Mouse (Mus musculus) adrenal gland, postnatal 25 days (tissue): ENCODE results near the gene Ldb1. TPM values are rescaled to one million over a fixed set of nuclear protein-coding genes. Genes with fewer than 3 reads are reported as not detected.

ENCODE experiments used
- DNase-seq: peaks from one replicate; pipeline ENCODE4 v3.0.0; 2021; ENCODE audit warnings: mixed read lengths
- long read RNA-seq: library from polyadenylated mRNA; stranded (forward); transcript quantifications from one replicate; pipeline ENCODE4 v2.0.0, GENCODE M21; 2021
- total RNA-seq: library from RNA; stranded (reverse); gene quantifications from 2 replicates; pipeline ENCODE4 v1.2.3, GENCODE M21; 2021

The Ldb1 gene
- 76.2 and 94.9 TPM in 2 replicates for total RNA-seq
- long read RNA-seq, transcript Ldb1-207 (11 exons, 3,133 nt) = major isoform, 18 of 59 reads
- long read RNA-seq, transcript Ldb1-206 (11 exons, 2,108 nt) = minor isoform, 6 of 59 reads
- long read RNA-seq, partial matches to known transcripts = 24 of 59 reads
- long read RNA-seq, other reads (novel, unspliced or antisense) = 9 of 59 reads

DNA sequence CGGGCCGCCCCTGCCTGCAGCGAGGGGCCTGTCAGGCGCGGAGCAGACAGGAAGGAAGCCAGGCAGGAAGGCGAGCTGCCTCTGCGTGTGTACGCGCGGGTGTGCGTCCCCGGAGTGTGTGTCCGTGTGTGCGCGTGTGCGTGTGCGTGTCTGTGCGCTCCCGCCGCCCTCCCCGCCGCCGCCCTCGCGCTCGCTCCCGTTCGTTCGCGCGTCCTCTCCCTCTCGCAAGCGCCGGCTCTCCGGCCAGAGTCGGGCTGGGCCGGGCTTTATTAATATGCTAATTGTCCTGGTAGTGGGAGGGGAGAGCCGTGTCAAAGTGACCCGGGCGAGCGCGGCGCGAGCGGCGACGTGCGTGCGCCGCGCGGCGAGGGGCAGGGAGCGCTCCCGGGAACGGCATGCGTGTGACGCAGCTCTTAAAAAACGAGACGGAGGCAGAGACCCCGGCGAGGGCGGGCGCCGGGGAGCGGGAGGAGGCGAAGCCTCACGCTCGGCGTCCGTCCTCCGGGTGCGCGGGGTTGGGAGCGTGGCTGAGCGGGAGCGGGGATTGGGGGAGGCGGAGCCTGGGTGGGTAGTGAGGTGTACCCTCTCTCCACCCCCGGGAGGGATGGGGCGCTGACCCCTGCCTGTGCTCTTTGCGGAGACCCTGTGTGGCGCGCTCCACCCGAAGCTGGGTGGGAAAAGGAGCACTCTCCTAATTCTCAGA, at the start of gene Ldb1:
Ldb1 (minus strand) TSS at position 222 of the 703 bp plus-strand sequence.
- peak; percentile 87 for DNase-seq

DNA sequence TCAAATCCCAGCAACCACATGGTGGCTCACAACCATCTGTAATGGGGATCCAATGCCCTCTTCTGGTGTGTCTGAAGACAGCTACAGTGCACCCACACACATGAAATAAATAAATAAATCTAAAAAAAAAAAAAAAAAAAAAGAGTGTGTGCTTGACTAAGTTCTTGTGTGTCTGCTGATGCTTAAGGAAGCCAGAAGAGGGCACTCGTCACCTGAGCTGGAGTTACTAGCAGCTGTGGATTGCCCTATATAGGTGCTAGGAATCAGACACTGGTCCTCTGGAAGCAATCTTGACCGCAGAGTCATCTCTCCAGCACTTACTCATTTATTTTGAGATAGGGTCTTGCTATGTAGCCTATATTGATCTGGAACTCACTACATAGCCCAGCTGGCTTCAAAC, 49.1 kb upstream of the Ldb1 start:
- no peak for DNase-seq

DNA sequence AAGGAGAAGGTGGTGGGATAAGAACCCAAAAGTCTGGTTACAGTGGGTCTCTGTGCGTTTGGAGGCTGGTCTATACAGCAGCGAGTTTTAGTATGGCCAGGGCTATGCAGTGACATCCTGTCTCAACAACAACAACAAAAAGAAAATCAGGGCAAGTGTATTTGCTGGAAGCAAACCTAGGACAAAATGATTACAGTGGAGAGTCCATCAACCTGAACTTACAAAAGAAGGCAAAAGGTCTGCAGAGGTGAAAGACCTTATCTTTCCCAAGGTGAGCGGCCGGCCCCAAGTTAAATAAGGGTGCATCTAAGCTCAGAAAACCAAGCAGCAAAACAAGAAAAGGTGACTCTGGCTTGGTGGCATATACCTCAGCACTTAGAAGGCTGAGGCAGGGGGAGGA, 46.6 kb upstream of the Ldb1 start:
- DNase-seq = no peak

DNA sequence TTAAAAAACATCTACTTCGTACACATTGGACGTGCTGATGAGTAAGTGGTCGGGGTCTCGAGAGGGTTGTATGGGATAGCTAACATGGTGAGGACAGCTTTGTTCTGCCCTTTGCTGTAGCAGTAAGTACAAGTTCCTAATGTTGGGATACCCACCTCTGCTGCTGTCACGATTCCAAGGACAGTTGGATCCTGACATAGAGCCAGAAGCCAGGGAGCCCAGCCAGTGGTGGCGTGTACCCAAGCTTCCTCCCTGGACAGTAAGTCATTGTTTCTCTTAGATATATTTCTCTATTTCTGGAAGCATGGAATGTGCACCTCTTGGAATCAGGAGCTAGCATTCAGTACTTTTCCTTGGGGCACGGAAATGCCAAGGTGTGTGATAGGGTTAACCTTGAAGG, 42.9 kb upstream of the Ldb1 start:
- DNase-seq = peak; percentile 50

DNA sequence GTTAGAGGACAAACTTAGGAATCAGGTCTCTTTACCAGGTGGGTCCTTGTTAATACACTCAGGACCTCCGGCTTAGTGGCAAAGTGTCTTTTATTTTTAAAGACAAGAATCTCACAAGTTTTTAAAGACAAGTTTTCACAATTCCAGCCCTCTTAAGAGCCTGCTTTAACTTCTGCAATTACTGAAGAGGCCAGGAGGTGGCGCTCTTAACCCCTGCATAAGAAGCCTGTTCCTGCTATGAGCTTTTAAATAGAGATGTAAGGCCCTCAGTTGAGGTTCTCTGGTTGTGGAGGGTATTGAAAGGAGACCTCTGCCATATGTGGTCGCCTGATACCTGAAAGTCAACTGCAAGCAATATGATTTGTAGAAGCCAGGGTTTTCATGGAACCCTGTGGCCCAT, 41.3 kb upstream of the Ldb1 start:
- peak; percentile 49 for DNase-seq

DNA sequence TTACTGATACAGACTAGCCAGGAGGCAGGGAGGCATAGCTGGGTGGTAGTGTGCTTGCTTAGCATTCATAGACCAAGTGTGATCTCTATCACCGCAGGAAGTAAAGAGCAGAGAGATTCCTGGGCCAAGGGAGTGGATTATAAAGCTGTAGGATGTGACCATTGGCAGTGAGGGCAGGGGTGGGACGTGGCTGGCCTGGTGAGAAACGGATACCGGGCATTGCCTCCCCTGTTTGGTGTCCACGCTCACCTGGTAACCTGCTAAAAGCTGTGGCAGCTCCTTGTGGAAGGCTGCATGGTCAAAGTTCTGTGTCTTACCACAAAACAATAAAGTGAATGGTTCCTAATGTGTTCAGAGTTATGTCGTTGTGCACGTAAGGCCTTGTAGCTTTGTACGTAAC, 40.2 kb upstream of the Ldb1 start:
- no peak for DNase-seq

DNA sequence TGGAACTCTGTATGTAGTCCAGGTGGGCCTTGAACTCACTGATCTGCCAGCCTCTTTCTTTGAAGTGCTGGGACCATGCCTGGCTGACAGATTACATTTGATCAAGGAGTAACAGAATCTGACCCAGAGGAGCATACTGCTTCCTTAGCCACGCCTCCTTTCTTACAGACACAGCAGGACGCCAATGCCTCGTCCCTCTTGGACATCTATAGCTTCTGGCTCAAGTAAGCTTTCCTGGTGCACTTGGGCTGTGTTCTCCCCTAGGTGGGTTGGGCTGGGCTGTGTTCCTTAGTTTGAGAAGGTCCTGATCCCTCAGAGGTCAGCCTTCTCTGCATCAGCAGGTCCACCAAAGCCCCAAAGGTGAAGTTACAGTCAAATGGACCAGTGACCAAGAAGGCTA, 33.5 kb upstream of the Ldb1 start:
- DNase-seq = no peak

DNA sequence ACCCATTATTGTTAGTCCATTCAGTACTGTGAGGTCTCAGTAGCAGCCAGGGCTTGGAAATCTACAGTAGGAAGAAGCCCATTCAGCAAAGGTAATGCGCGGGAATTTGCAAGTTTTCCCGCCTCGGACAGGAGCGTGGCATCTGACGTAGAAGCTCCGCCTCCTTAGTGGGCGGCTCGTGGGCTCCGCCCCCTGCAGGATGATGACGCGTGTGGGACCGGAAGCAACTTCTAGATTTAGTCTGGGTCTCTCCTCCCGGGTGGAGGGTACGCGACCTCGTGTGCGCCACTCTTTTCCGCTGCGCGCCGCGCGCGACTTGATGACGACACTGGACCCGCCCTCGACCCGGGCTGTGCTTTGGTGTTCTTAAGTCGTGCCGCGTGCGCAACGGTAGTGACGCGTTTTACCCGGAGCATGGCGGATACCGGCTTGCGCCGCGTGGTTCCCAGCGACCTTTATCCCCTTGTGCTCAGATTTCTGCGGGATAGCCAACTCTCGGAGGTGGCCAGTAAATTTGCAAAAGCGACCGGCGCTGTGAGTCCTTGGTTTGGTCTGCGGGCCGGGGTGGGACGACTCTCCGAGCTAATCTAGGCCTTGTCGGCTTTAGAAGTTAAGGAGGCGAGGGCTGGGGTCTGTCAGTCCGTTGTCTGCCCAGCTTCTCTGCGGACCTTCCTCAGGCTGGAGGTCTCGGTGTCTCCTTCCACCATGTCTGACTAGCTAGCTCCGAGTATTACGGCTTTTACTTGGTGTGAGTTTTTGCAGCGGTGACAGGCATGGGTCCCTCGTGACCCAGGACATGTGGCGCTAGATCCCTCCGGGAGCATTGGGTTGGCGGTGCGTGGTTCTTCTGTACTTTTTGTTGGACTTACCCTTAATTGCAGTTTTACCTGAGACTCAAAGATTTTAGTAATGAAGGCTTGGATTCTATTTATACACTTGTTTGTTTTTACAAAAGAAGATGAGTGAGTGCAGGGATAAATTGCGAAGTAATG, 30.9 kb upstream of the Ldb1 start, which contains the start of gene Nolc1:
Nolc1 (plus strand) TSS at position 248 of the 992 bp plus-strand sequence.
- peak; percentile 99 for DNase-seq

DNA sequence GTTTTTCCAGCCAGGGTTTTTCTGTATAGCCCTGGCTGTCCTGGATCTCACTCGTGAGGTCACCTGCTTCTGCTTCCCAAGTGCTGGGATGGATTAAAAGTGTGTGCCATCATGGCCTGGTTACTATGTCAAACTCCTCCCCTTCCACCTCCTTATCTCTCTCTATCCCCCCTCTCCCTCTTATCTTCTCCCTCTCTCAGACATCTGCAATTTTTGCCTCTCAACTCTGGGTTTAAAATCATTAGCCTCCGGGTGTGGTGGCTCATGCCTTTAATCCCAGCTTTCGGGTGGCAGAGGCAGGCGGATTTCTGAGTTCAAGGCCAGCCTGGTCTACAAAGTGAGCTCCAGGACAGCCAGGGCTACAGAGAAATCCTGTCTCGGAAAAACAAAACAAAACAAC, 29.3 kb upstream of the Ldb1 start:
- no peak for DNase-seq

DNA sequence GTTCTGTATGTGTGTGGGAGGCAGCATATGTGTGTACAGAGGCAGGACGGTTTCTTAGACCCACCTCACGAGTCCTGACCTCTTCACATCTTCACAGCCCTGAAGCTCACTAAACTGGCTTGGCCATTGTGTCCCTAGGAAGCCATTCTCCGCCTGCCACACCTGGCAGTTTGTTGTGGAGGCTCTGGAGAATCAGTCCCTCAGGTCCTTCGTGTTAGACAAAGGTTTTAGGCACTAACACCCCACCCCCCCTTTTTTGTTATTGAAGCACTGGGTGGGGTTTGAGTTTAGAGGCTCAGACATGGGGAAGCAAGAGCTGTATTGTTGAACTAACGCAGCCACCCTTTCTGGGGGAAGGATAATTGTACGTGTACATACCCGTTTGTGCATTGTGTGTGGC, 28.3 kb upstream of the Ldb1 start:
- no peak for DNase-seq

DNA sequence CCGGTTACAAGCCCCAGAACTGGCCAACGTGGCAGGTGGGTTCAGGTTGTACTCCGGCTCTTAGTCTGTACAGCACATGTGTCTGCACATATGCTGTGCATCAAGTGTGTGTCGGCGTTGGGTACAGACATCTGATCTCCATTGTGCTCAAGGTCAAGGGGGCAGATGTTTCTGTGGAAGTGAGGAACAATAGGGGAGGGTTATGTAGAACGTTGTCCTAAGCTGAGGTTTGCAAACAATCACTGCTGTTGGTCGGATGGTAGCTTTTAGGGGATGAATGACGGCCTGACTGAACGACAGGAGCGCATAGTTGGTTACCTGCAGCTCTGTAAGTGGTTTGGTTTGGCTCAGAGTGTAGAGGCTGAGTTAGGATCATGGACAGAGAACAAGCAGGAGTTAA, 23.0 kb upstream of the Ldb1 start:
- no peak for DNase-seq

DNA sequence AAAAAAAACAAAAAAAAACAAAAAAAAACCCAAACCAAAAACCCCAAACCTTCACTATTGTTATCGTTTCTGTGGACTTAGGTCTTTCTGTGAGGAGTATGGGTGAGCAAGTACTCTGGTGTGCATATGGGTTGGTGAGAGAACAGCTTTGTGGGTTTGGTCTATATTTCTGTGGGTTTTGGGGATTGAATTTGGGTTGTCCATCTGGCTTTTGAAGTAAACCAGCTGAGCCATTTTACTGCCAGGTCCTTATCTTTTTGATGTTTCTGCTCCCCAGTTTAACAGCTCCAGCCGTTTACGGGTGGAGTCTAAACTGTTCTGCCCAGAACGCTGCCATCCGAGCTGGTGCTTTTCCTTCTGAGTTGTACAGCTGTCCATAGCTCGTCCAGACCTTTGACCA, 15.8 kb upstream of the Ldb1 start:
- DNase-seq = no peak

DNA sequence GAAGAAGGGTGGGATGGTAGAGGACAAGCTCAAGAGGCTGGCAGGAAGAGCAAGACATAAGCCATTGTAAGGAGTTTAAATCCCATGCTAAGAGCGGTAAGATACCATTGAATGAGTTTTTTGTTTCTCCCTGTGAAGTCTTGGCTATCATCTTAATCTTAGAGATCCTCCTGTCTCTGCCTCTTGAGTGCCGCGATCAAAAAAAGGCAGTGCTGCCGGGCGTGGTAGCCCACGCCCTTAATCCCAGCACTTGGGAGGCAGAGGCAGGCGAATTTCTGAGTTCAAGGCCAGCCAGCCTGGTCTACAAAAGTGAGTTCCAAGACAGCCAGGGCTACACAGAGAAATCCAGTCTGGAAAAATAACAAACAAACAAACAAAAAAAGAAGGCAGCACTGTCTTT, 13.5 kb upstream of the Ldb1 start:
- no peak for DNase-seq

DNA sequence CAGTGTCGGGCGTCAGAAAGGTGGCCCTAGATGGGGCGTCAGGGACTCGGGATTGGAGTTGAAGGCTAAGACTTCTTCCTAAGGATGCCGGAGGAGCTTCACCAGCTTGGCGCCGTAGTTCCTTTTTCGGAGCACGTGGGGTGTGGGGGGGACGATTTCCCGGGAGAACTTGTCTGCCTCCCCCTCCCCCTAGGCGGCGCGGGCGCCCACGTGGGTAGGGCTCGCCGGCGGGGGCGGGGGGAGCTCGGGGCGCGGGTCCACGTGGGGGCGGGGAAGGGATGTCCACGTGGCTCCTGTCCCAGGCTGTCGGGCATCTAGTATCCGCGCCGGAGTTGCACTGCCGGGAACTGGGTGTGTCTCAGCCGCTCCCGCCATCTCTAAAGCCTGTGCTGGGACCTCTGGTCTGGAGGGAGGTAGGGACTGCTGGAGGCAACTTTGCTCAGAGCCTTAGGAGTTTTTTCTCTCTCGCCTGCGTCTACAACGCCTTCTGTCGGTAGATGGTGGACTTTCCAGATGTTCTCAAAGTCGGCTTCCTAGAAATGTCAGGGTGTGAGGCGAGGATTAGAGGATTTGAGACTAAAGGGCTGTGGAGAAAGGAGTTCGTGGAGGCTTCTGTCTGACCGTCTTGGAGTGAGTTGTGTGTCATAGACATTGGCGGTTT, 12.1 kb upstream of the Ldb1 start:
- peak; percentile 84 for DNase-seq

DNA sequence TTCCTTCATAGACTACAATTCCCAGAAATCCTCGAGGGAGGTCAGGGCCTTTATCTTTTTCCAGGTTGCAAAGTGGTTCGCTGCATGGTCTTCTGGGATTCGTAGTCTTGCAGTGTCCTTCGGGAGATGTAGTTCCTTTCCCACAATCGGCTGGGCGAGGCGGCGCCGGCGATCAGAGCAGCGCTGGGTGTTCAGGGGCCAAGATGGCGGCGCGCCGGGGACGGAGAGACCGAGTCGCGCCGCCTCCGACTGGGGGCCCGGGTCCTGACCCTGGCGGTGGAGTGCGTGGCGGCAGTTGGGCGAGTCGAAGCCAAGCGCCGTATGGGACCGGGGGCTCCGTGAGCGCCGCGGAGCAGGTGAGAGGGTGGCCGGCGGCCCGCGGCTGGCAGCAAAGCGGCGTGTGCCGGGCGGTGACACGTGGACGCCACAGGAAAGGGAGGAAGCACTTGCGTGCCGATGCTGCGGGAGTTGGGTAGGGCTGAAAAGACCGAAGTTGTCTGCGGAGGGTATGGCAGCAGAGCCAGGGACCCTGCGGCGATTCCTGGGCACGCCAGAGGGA, 11.5 kb upstream of the Ldb1 start:
- DNase-seq = peak; percentile 89

DNA sequence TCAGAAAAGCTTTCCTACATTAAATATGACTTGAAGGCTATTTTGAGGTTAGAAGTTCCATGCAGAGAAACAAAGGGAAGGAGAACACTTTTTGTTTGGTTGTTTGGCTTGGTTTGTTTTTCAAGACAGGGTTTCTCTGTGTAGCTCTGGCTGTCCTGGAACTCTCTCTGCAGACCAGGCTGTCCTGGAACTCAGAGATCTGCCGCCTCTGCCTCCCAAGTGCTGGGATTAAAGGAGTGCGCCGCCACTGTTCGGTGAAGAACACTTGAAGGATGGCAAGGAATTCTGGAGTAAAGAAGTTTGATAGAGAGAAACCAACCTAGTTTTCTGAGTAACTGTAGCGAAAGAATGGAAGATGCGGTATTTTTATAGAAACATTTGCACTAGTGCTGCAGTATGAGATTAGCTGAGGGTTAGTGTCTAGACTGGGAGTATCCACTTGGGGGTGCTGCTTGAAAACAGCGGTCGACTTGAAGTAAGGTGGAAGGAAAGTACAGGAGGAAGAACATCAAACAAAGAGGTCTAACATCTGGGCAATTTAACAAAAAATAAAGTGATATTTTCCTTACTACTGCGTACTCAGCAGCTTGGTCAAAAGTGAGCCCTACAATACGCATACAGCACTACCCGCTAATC, 10.9 kb upstream of the Ldb1 start:
- DNase-seq = no peak

DNA sequence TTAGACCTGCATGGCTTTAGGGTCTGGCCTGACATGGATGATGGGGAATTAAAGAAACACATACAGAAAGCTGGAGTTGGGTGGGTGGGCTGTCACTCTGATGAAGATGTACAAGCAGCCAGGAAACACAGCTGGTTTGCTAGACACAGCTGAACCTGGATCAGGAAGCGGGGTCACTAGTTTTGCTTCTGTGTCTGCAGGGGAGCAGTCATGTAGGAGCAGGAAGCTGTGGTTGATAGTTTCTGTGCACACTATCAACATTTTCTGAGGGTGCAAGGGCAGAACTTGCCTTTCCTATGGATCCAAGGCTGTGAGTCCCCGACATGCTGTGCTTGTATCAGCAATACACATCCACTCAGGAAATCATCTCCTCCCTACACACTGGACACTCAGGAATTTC, 5.4 kb upstream of the Ldb1 start:
- no peak for DNase-seq

DNA sequence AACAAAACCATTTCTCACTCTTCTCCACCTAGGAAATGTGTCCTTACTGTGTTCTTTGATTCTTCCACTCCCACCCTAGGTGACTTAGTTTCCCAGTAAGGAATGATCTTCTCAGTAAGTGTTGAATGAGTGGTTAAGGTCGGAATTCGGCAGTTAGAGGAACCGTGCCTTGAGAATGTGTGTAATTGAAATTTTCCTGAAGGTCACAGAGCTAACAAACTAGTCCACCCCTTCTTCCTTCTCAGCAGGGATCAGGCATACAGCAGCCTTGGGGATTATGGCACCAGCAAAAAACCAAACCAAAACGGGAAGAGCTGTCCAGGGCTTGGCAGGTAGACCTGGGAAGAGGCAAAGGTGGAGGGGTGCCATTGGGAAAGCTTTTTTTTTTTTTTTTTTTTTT, 4.1 kb upstream of the Ldb1 start:
- DNase-seq = no peak

DNA sequence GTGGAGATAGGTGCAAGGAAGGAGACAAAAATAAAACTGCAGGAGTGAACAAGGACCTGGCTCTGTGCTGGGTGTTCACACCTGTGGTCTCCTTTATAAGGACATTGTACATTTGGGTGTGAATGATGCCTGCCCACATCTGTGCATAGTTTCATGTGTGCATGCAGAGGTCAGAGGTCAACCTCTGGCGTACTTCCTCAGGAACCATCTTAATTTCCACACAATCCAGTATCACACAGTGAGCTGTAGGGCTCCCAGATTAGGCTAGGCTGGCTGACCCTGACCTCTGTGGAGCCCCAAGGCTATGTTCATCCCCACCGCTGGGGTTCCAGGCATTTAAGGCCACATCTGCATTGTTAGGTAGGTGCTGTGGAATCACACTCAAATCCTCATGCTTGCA, 2.4 kb upstream of the Ldb1 start:
- no peak for DNase-seq

DNA sequence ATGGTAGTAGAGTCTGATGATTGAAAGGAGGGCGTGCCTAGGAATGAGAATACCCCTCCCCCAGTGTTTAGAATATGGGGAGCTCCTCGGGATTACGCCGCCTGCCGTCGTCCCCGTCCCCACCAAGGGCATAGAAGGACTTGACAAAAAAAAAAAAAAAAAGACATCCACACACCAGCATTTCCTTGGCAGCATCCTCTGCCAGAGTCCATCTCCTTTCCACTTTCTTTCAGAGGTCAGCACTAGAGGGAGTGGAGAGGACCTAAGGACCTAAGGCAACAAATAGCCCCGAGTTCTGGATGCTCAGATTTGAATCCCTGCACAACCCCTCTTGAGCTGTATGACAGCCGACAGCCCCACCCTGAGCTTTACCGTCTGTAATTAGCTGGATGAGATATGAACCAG, 1.6 kb upstream of the Ldb1 start:
- DNase-seq = no peak

DNA sequence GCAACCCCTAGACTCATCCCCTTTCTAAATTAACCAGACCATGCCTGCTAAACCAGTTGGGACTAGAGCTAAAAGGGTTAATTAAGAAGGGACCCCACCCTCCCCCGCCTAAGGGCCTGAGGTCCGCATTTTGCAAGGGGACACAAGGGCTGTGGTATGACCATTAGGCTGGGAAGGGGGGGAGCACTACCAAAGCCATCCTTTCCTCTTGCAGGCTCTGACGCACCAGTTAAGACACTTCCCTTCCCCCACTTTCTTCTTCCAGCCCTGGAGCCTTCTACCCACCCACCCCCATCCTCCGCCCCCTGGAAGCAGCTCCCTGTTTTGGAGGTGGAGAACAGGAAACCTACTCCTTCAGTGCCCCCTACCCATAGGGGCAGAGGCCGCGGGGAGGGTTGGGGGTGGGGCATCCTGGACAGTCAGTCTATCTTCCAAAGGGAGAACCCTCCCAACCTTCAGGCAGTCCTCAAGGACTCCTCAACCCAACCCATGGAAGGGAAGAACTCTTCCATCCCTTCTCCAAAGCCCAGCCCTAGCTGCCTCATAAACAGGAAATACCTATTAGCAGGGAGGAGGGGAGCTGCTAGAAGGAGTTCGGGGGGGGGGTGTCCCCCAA, 790 bp upstream of the Ldb1 start:
- peak; percentile 37 for DNase-seq
